Mouse (Mus musculus) liver, embryonic 13.5 days (tissue): ENCODE results near the gene 2900026A02Rik. TPM values are rescaled to one million over a fixed set of nuclear protein-coding genes. Genes with fewer than 3 reads are reported as not detected.

Source experiments
- ATAC-seq: fragments of 200-750 bp; cut with Nextera tagmentation; 2 replicates; pipeline ENCODE4 v1.8.0; 2017; ENCODE audit warnings: low read depth, mild to moderate bottlenecking, moderate number of reproducible peaks, moderate library complexity
- DNase-seq: peaks from one replicate; pipeline ENCODE4 v3.0.0; 2022
- H3K27ac ChIP-seq: fragments of 300-500 bp; sonication (generic); 2 replicates; pipeline ENCODE4 v1.5.1; 2015; ENCODE audit warnings: moderate library complexity, mild to moderate bottlenecking, inconsistent platforms
- H3K27me3 ChIP-seq: fragments of 300-500 bp; sonication (generic); 2 replicates; pipeline ENCODE4 v1.6.1; 2015; ENCODE audit warnings: mild to moderate bottlenecking, inconsistent platforms
- H3K36me3 ChIP-seq: fragments of 300-500 bp; sonication (generic); 2 replicates; pipeline ENCODE4 v1.6.1; 2015; ENCODE audit warnings: mild to moderate bottlenecking, inconsistent platforms
- H3K4me1 ChIP-seq: fragments of 300-500 bp; sonication (generic); replicated peaks from 2 replicates; pipeline ENCODE4 v1.6.1; 2015; ENCODE audit warnings: inconsistent platforms
- H3K4me2 ChIP-seq: fragments of 300-500 bp; sonication (generic); 2 replicates; pipeline ENCODE4 v1.6.1; 2015; ENCODE audit warnings: inconsistent platforms, mild to moderate bottlenecking, moderate library complexity
- H3K4me3 ChIP-seq: fragments of 300-500 bp; sonication (generic); replicated peaks from 2 replicates; pipeline ENCODE4 v1.5.1; 2015; ENCODE audit warnings: mild to moderate bottlenecking, inconsistent platforms
- H3K9ac ChIP-seq: fragments of 300-500 bp; sonication (generic); 2 replicates; pipeline ENCODE4 v1.6.1; 2015; ENCODE audit warnings: mild to moderate bottlenecking, inconsistent platforms
- H3K9me3 ChIP-seq: fragments of 300-500 bp; sonication (generic); replicated peaks from 2 replicates; pipeline ENCODE4 v1.6.1; 2016; ENCODE audit warnings: inconsistent platforms
- WGBS: fragments of 180-500 bp; shearing (Covaris S2); methylation state at CpG from one replicate; pipeline ENCODE4 v1.1.7; 2015; ENCODE audit not compliant: insufficient replicate concordance; 5-methylcytosine and 5-hydroxymethylcytosine counted together
- polyA plus RNA-seq: library from polyadenylated mRNA; unstranded; fragments of >200 nt; fragmentation: Nextera tagmentation; extraction: Ambion mirVana; gene quantifications from 2 replicates; pipeline ENCODE4 v1.2.1, GENCODE M21; 2015

Gene 2900026A02Rik
- polyA plus RNA-seq, 1 experiment from 2014 or later: 0.98 TPM

DNA sequence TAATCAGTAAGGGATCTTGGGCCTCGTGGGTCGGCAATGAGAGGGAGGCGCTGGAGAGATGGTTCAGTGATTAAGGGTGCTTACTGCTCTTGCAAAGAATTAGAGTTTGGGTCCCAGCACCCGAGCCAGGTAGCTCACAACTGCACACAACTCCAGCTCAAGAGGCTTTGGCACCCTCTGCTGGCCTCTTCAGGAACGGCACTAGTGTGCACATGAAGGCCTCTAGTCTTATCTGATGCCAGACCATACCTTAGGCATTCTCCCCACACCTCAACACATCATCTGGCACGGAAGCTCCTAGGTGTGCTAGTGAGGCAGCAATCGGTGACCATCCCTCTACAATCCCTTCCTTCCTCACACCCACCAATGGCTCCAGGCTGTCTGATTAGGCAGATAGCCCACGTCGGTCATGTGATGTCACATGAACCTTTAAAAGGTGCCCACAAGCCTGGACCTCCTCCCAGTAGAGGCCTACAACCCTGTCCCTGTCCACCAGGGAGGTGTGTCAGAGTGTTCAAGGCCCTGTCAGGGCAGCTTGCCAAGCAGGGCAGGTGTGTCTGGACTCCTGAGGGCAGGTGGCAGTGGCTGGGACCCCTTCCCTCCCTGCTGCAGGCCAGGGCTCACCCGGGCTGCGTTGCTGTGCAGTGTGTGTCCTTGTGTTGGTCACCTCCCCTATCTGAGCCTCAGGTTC, 50.8 kb downstream of the 2900026A02Rik start:
- no peak overlapping the region for H3K4me2 ChIP-seq
- DNase-seq: no peak
- no peaks in the 10 kb centered on the region for H3K27me3 ChIP-seq
- H3K36me3 ChIP-seq: no peaks in the 10 kb centered on the region
- ATAC-seq: no peak
- WGBS: 64% methylated on average over 11 of the region's 11 CpGs
- H3K9ac ChIP-seq: no peak overlapping the region
- H3K4me3 ChIP-seq: no peak overlapping the region
- no peak overlapping the region for H3K27ac ChIP-seq
- H3K9me3 ChIP-seq: no peaks in the 10 kb centered on the region
- H3K4me1 ChIP-seq: peaks cover 8% of the 10 kb centered on the region

DNA sequence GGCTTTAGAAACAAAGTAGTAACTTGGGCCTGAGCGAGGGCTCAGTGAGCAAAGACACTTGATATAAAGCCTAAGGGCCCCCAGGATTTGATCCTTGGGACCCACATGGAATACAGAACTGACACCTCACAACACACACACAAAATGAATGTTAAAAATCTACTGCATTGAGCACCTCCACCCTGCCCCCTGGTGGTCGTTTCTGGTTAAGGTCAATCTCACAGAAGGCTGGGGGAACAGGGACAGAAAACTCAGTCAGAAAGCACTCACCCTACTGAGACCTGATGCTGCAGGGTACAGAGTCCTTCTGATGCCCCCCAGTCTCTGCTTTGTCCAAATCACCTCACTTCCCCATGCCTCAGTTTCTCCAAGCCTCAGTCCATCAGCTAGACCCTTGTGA, 53.3 kb downstream of the 2900026A02Rik start:
- no peak overlapping the region for H3K27ac ChIP-seq
- ATAC-seq (no peak), DNase-seq (no peak)
- peaks cover 32% of the 10 kb centered on the region for H3K4me1 ChIP-seq
- WGBS: 33% methylated on average over 2 of the region's 2 CpGs
- H3K9me3 ChIP-seq: no peaks in the 10 kb centered on the region
- no peak overlapping the region for H3K4me3 ChIP-seq
- H3K9ac ChIP-seq: no peak overlapping the region
- H3K27me3 ChIP-seq: no peaks in the 10 kb centered on the region
- H3K4me2 ChIP-seq: no peak overlapping the region
- H3K36me3 ChIP-seq: no peaks in the 10 kb centered on the region

DNA sequence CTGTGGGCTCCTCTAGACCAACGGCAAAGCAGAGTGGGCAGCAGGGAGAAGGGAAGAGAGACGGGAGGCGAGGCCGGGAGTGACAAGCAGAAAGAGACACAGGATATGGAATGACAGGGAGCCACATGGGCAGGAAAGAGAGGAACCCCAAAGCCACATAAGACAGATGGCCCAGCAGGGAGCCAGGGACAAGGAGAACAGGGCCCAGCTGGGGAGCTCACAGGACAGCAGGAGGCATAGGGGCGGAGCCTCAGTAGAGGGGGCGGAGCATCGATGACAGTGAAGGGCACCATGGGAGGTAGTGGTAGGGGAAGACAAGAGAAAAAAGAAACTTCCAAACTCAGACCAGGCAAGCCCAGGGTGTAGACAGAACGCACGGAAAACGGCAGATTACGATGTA, 55.6 kb downstream of the 2900026A02Rik start:
- Histone ChIP-seq H3K36me3 (no peaks in the 10 kb centered on the region), H3K4me2 (peak overlapping the region; percentile 48), H3K27me3 (no peaks in the 10 kb centered on the region), H3K9me3 (no peaks in the 10 kb centered on the region), H3K9ac (no peak overlapping the region; the same call in 1 of the 2 replicates), H3K4me3 (0 out of 2 replicates have a peak overlapping the region, but pooled peaks have one; percentile 5), H3K4me1 (peaks cover 40% of the 10 kb centered on the region), H3K27ac (peak overlapping the region; percentile 82)
- ATAC-seq: no peak; the same call in 1 of the 2 replicates
- DNase-seq: peak; percentile 63
- 39% methylated on average over 11 of the region's 11 CpGs for WGBS

DNA sequence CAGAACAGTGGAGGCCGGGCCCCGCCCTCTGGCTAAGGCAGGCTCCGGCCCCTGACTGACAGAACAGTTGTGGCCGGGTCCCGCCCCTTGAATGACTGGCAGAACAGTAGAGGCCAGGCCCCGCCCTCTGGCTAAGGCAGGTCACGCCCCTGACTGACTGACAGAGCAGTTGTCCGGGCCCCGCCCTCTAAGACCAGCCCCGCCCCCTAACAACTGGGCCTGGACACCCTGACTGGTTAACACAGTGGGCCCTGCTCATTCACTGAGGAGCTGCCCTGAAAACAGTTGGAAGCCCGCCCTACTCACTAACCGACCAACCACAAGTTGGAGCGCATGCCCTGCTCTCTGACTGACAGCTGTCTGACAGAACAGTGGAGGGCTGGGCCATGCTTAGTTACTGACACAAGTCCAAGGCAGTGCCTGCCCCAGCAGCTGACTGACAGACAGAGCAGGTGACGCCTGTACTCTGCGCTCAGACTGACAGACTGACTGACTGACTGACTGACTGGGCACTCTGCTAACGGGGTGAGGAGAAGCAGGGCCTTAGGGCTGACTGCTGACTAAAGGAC, 56.1 kb downstream of the 2900026A02Rik start:
- WGBS: 3% methylated on average over 16 of the region's 16 CpGs
- ATAC-seq (peak; percentile 91), DNase-seq (peak; percentile 97)
- H3K4me3 ChIP-seq: 0 out of 2 replicates have a peak overlapping the region, but pooled peaks have one; percentile 5
- H3K27me3 ChIP-seq: no peaks in the 10 kb centered on the region
- peak overlapping the region; percentile 48 for H3K4me2 ChIP-seq
- no peaks in the 10 kb centered on the region for H3K36me3 ChIP-seq
- H3K4me1 ChIP-seq: peaks cover 40% of the 10 kb centered on the region
- no peaks in the 10 kb centered on the region for H3K9me3 ChIP-seq
- H3K27ac ChIP-seq: peak overlapping the region; percentile 82
- H3K9ac ChIP-seq: no peak overlapping the region; the same call in 1 of the 2 replicates

DNA sequence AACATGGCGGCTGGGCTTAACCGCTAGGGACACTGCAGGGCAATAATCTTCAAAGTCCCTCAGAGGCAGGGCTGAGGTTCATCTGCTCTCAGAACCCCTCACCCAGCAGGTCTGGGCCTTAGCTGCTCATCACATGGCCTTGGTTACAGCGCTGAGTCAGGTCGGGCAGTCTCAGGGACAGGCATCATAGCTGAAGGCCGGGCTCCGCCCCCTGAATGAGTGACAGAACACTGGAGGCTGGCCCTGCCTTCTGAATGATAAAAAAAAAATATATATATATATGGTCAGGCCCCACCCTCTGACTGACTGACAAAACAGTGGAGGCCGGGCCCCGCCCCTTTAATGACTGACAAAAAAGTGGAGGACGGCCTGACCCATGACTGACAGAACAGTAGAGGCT, 56.6 kb downstream of the 2900026A02Rik start:
- no peak overlapping the region for H3K27ac ChIP-seq
- no peaks in the 10 kb centered on the region for H3K36me3 ChIP-seq
- H3K4me2 ChIP-seq: peak overlapping the region; percentile 48
- WGBS: 19% methylated on average over 9 of the region's 9 CpGs
- no peak; the same call in 1 of the 2 replicates for ATAC-seq
- no peaks in the 10 kb centered on the region for H3K27me3 ChIP-seq
- DNase-seq: no peak
- peaks cover 41% of the 10 kb centered on the region for H3K4me1 ChIP-seq
- H3K9me3 ChIP-seq: no peaks in the 10 kb centered on the region
- no peak overlapping the region for H3K4me3 ChIP-seq
- no peak overlapping the region for H3K9ac ChIP-seq

DNA sequence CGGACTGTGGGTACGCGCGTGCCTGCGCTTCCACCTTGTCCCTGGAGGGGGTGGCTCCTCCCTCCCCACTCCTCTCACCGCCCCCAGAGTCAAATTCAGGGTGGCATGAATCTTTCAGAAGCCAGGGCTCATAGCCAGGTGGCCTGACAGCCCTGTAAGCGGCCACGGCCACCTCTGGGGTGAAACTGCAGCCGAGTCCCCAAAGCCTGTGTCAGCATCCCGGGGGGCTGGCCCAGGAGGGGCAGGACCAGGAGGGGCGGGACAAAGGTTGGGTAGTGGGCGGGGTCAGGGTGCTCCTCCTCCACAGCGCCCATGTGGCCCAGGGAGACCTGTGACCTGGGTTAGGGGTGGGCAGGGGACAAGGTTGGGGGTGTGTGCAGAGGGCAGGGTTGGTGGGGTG, 57.9 kb downstream of the 2900026A02Rik start:
- Histone ChIP-seq H3K36me3 (no peaks in the 10 kb centered on the region), H3K4me1 (peaks cover 54% of the 10 kb centered on the region), H3K27ac (no peak overlapping the region), H3K4me2 (peak overlapping the region; percentile 65), H3K4me3 (peak overlapping the region; percentile 46), H3K9ac (0 out of 2 replicates have a peak overlapping the region, but pooled peaks have one; percentile 36), H3K9me3 (no peaks in the 10 kb centered on the region), H3K27me3 (no peaks in the 10 kb centered on the region)
- 4% methylated on average over 13 of the region's 13 CpGs for WGBS
- no peak for ATAC-seq
- DNase-seq: peak; percentile 46

DNA sequence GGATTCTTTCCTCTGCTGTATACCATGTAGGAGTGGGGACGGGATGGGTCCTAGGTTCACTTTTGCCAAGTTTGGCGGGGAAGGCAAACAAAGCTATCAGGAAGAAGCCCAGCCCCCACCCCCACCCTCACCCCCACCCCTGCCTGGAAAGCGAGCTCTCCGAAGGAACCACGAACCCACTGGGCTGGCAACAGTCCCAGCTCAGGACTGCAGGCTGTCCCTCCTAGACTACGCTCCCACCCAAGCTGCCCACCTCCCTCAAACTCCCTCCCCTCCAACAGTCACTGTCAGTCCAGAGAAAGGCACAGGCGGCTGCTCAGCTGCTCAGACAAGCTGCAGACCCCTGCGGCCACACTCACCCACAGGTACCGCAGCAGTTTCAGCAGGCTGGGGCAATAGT, 58.3 kb downstream of the 2900026A02Rik start:
- H3K4me2 ChIP-seq: peak overlapping the region; percentile 65
- peak overlapping the region; percentile 46 for H3K4me3 ChIP-seq
- no peaks in the 10 kb centered on the region for H3K9me3 ChIP-seq
- DNase-seq: no peak
- no peak overlapping the region for H3K27ac ChIP-seq
- H3K36me3 ChIP-seq: no peaks in the 10 kb centered on the region
- no peak for ATAC-seq
- no peaks in the 10 kb centered on the region for H3K27me3 ChIP-seq
- 0 out of 2 replicates have a peak overlapping the region, but pooled peaks have one; percentile 36 for H3K9ac ChIP-seq
- peaks cover 59% of the 10 kb centered on the region for H3K4me1 ChIP-seq
- 20% methylated on average over 9 of the region's 9 CpGs for WGBS

DNA sequence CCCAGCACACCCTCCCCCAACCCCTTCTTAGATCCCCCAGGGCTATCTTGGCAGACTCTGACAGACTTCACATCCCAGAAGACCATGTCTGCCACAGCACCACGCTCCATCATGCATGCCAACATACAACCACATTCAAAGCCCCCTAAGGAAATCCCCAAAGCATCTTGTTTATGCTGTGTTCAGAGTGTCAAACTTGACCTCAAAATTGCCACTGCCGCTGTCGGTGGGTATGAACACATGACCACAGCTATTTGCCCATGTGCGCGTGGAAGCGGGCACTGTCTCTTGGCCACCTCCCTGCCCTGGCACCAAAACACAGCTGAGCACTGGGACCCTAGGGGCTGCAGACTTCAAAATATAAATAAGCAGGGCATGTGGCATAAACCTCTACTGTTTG, 59.5 kb downstream of the 2900026A02Rik start:
- no peak overlapping the region for H3K9ac ChIP-seq
- peaks cover 62% of the 10 kb centered on the region for H3K4me1 ChIP-seq

DNA sequence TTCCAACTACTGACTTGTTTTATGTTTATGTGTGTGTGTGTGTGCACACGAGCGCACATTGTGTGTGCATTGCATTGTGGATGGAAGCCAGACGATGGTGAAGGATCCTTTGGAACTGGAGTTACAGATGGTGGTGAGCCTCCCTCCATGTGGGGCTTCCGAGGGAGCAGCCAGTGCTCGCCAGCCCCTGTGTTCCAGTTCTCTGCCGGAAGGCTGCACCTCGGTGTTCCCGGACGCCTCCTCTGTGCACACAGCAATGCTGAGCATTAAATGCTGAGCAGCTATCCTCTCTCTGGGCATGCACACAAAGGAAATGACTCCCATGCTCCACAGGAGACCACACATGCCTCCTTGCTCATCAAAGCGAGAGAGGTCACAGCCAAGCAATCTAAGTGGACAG, 60.7 kb downstream of the 2900026A02Rik start:
- H3K36me3 ChIP-seq: no peaks in the 10 kb centered on the region
- WGBS: 78% methylated on average over 10 of the region's 10 CpGs
- DNase-seq (no peak), ATAC-seq (no peak)
- peaks cover 55% of the 10 kb centered on the region for H3K4me1 ChIP-seq
- no peak overlapping the region for H3K9ac ChIP-seq
- H3K4me3 ChIP-seq: no peak overlapping the region
- no peaks in the 10 kb centered on the region for H3K27me3 ChIP-seq
- no peaks in the 10 kb centered on the region for H3K9me3 ChIP-seq
- no peak overlapping the region for H3K4me2 ChIP-seq
- no peak overlapping the region for H3K27ac ChIP-seq

More for the DNA sequence above, 59.5 kb downstream of the 2900026A02Rik start:
- H3K4me3 ChIP-seq: no peak overlapping the region
- no peak for ATAC-seq
- H3K27me3 ChIP-seq: no peaks in the 10 kb centered on the region
- no peak overlapping the region for H3K27ac ChIP-seq
- WGBS: 82% methylated on average over 6 of the region's 6 CpGs
- H3K4me2 ChIP-seq: no peak overlapping the region
- no peaks in the 10 kb centered on the region for H3K9me3 ChIP-seq
- no peaks in the 10 kb centered on the region for H3K36me3 ChIP-seq
- no peak for DNase-seq

DNA sequence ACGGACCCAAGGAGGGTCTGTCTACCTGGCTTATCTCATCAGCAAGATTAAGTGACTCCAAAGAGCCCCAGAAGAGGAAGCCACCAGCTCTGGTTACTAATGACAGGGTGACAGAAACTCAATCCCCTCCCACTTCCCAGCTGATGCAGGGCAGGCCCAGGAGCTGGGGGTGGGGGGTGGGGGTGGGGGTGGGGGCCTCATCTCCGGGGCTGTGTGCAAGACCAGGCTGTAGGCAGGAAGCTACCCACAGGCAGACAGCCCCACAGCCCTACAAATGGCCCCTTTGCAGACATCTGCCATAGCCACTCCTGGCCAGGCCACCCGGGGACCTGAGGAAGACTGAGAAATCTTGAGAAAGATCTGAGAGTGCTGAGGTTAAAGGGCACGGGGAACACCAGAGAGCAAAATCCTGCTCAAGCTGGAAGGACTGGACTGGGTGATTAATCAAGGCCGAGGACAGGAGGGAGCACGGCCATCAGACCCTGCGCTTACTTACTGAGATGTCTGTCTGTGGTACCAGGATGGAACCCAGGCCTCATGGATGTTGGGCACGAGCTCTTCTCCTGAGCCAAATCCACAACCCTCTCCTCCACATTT, 62.2 kb downstream of the 2900026A02Rik start:
- H3K9ac ChIP-seq: no peak overlapping the region
- no peak overlapping the region for H3K4me2 ChIP-seq
- ATAC-seq (no peak), DNase-seq (no peak)
- no peak overlapping the region for H3K27ac ChIP-seq
- no peaks in the 10 kb centered on the region for H3K9me3 ChIP-seq
- 36% methylated on average over 8 of the region's 8 CpGs for WGBS
- no peak overlapping the region for H3K4me3 ChIP-seq
- H3K4me1 ChIP-seq: peaks cover 50% of the 10 kb centered on the region
- no peaks in the 10 kb centered on the region for H3K36me3 ChIP-seq
- H3K27me3 ChIP-seq: no peaks in the 10 kb centered on the region

DNA sequence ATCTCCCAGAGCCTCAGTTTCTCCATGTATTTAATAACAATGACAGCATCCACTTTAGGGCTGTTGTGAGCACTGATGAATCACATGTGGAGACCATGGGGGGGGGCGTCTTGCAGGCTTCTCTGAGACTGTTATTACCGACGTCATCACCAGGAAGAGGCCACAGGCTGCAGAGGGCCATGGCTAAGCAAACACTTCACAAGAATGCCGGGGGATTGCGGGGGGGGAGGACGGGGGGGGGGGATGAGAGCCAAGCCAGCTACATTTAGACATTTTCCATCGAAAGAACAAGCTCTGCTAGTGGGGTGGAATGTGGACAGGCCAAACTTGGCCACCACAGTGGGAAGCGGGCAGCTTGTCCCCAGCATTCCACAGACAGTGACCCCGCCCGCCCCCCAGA, 63.4 kb downstream of the 2900026A02Rik start:
- ATAC-seq (no peak), DNase-seq (no peak)
- Histone ChIP-seq H3K9ac (no peak overlapping the region), H3K27ac (no peak overlapping the region), H3K4me1 (peaks cover 48% of the 10 kb centered on the region), H3K4me2 (no peak overlapping the region), H3K9me3 (no peaks in the 10 kb centered on the region), H3K27me3 (no peaks in the 10 kb centered on the region), H3K36me3 (no peaks in the 10 kb centered on the region), H3K4me3 (no peak overlapping the region)
- 29% methylated on average over 10 of the region's 10 CpGs for WGBS
